Mouse (Mus musculus): ENCODE measurements around the gene Ubald1. TPM values are rescaled to one million over a fixed set of nuclear protein-coding genes. Genes with fewer than 3 reads are reported as not detected.

The Ubald1 gene
- 20.6 TPM for polyA plus RNA-seq (2015; fragmentation: Illumina TruSeq; extraction: RNeasy Lipid Tissue Mini Kit (QIAGEN cat#74804); ENCODE audit: insufficient read depth, low replicate concordance)

DNA sequence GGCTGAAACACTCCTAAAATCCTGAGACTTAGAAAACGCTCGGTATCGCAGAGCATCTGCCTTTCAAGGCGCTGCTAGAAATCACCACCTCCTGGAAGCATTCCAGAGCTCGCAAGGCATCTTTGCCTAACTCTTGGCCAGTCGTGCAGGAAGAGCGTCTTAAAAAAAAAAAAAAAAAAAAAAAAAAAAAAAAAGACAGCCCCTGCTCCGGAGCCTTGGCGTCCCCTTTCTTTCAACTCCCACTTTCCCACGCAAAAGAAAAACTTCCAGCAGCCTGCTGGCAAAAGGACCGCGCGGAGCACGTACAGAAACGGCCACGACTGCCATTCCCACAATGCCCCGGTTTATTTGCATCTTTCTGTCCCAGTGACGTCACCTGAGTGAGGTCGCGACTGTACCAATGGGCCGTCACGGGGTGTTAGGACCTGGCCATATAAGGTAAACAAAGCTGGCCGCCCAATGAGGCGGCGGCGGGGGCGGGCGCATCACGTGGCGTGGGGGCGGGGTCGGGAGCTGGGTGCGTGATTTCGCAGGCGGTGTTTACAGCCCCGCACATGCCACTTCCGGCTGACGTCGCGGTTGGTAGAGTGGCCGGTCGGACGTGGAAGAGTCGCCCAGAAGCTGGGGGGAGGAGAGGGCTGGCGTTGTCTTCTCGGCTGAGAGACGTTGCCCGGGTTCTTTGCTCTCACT lies at the start of gene Ubald1:
Ubald1 (minus strand) TSS at position 180 of the 690 bp plus-strand sequence.

DNA sequence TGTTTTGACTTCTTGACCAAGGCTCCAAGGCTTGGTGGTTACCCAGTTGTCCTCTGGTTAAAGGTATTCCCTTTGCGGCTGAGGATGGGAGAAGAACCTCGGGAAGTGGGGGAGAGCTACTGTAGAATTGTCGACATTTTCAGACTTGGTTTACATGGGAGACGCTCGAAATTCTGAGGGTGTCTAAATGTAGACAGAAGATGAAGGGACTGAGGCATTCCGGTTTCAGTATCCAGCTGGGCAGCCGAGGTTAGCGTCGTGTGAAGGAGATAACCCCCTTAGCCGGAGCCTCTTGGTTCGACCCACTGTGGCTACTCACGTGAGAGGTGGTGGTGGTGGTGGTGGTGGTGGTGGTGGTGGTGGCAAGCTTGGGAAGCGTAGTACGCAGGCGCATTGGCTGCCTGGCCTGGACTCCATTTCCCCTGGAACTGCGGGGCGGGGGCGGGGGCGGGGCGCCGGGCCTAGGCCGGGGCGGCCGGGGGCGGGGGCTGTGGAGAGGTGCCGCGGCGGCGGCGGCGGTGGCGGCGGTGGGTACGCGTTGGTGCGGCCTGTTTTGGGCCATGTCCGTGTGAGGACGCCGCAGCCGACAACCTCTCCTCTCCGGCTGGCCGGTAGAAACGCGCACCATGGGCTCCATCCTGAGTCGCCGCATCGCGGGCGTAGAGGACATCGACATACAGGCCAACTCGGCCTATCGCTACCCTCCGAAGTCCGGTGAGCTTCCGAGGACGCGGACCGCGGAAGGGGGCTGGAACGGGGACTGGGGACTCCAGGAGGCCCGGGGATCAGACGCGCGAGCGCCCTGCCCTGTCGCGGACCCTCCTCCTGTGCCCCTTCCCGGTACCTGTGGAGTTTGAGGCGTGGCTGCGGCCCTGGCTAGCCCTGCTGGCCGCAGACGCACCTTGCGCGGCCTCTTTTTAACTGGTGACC lies 5.9 kb upstream of the Ubald1 start, which contains the start of gene Mgrn1:
Mgrn1 (plus strand) TSS at position 490 of the 930 bp plus-strand sequence.

DNA sequence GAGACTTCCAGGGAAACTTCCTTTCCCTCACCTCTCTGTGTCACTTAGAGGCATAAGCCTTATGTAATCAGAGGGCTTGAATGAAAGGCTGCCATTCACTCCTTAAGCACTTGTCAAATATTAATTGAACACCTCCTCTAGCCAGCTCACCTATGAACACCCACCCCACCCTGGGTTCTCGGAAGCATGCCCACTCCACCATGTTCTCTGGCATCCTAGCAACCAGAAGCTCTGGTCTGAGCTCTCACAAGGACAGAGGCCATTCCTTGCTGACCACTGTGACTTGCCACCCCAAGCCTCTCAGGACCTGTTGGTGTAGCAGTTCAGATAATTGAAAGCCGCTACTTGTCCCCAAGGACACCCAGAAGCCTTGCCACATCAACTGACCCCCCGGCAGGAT lies 44.9 kb downstream of the Ubald1 start, which contains the start of gene 4930562C15Rik:
4930562C15Rik (plus strand) TSS at position 226 of the 400 bp plus-strand sequence.

Other genes with a start within 250 kb of the Ubald1 start
- 2.1 TPM for gene Vasn, start 240.4 kb downstream of the Ubald1 start, polyA plus RNA-seq (2015; fragmentation: Illumina TruSeq; extraction: RNeasy Lipid Tissue Mini Kit (QIAGEN cat#74804); ENCODE audit: insufficient read depth, low replicate concordance)
- gene Dnaja3, start 240.3 kb downstream of the Ubald1 start, polyA plus RNA-seq (2015; fragmentation: Illumina TruSeq; extraction: RNeasy Lipid Tissue Mini Kit (QIAGEN cat#74804); ENCODE audit: insufficient read depth, low replicate concordance) = 34.5 TPM
- gene Coro7, start 200.5 kb downstream of the Ubald1 start, polyA plus RNA-seq (2015; fragmentation: Illumina TruSeq; extraction: RNeasy Lipid Tissue Mini Kit (QIAGEN cat#74804); ENCODE audit: insufficient read depth, low replicate concordance) = 40.9 TPM
- 8.6 TPM for gene Nmral1, start 161.0 kb downstream of the Ubald1 start, polyA plus RNA-seq (2015; fragmentation: Illumina TruSeq; extraction: RNeasy Lipid Tissue Mini Kit (QIAGEN cat#74804); ENCODE audit: insufficient read depth, low replicate concordance)
- 95.5 TPM for gene Hmox2, start 154.0 kb downstream of the Ubald1 start, polyA plus RNA-seq (2015; fragmentation: Illumina TruSeq; extraction: RNeasy Lipid Tissue Mini Kit (QIAGEN cat#74804); ENCODE audit: insufficient read depth, low replicate concordance)
- 40.5 TPM for gene Cdip1, start 90.0 kb downstream of the Ubald1 start, polyA plus RNA-seq (2015; fragmentation: Illumina TruSeq; extraction: RNeasy Lipid Tissue Mini Kit (QIAGEN cat#74804); ENCODE audit: insufficient read depth, low replicate concordance)
- not detected for gene 4930562C15Rik, start 44.9 kb downstream of the Ubald1 start, polyA plus RNA-seq (2015; fragmentation: Illumina TruSeq; extraction: RNeasy Lipid Tissue Mini Kit (QIAGEN cat#74804); ENCODE audit: insufficient read depth, low replicate concordance)
- 49.0 TPM for gene Mgrn1, start 5.9 kb upstream of the Ubald1 start, polyA plus RNA-seq (2015; fragmentation: Illumina TruSeq; extraction: RNeasy Lipid Tissue Mini Kit (QIAGEN cat#74804); ENCODE audit: insufficient read depth, low replicate concordance)
- 33.2 TPM for gene Nudt16l1, start 58.4 kb upstream of the Ubald1 start, polyA plus RNA-seq (2015; fragmentation: Illumina TruSeq; extraction: RNeasy Lipid Tissue Mini Kit (QIAGEN cat#74804); ENCODE audit: insufficient read depth, low replicate concordance)
- 42.7 TPM for gene Anks3, start 83.9 kb upstream of the Ubald1 start, polyA plus RNA-seq (2015; fragmentation: Illumina TruSeq; extraction: RNeasy Lipid Tissue Mini Kit (QIAGEN cat#74804); ENCODE audit: insufficient read depth, low replicate concordance)
- gene Sept12, start 117.5 kb upstream of the Ubald1 start, polyA plus RNA-seq (2015; fragmentation: Illumina TruSeq; extraction: RNeasy Lipid Tissue Mini Kit (QIAGEN cat#74804); ENCODE audit: insufficient read depth, low replicate concordance) = not detected
- not detected for gene Smim22, start 127.0 kb upstream of the Ubald1 start, polyA plus RNA-seq (2015; fragmentation: Illumina TruSeq; extraction: RNeasy Lipid Tissue Mini Kit (QIAGEN cat#74804); ENCODE audit: insufficient read depth, low replicate concordance)
- gene Rogdi, start 133.2 kb upstream of the Ubald1 start, polyA plus RNA-seq (2015; fragmentation: Illumina TruSeq; extraction: RNeasy Lipid Tissue Mini Kit (QIAGEN cat#74804); ENCODE audit: insufficient read depth, low replicate concordance) = 72.2 TPM
- gene Glyr1, start 169.5 kb upstream of the Ubald1 start, polyA plus RNA-seq (2015; fragmentation: Illumina TruSeq; extraction: RNeasy Lipid Tissue Mini Kit (QIAGEN cat#74804); ENCODE audit: insufficient read depth, low replicate concordance) = 122 TPM
- 49.1 TPM for gene Ubn1, start 169.7 kb upstream of the Ubald1 start, polyA plus RNA-seq (2015; fragmentation: Illumina TruSeq; extraction: RNeasy Lipid Tissue Mini Kit (QIAGEN cat#74804); ENCODE audit: insufficient read depth, low replicate concordance)

Data from spleen, adult 10 weeks (tissue).